Mouse (Mus musculus) forebrain, embryonic 14.5 days (tissue): Measurements from ENCODE around the gene Mamdc2. TPM values are rescaled to one million over a fixed set of nuclear protein-coding genes. Genes with fewer than 3 reads are reported as not detected.
"Not testable (repeated sequence)": the region's sequence is repeated elsewhere in the genome, so short reads cannot be mapped to it uniquely, and the experiment has no call there.

Experiments used
- ATAC-seq: fragments of 200-750 bp; cut with Nextera tagmentation; 2 replicates; pipeline ENCODE4 v1.8.0; 2017; ENCODE audit warnings: mild to moderate bottlenecking, moderate library complexity
- DNase-seq: peaks from one replicate; pipeline ENCODE4 v3.0.0-alpha.2; 2015; ENCODE audit warnings: low spot score
- H3K27ac ChIP-seq: fragments of 300-500 bp; sonication (generic); 2 replicates; pipeline ENCODE4 v1.5.1; 2014; ENCODE audit warnings: low read depth, mild to moderate bottlenecking, control low read depth, low read length, moderate library complexity
- H3K27me3 ChIP-seq: fragments of 300-500 bp; sonication (generic); replicated peaks from 2 replicates; pipeline ENCODE4 v1.6.1; 2014; ENCODE audit warnings: low read length, control low read depth, mixed read lengths; ENCODE audit not compliant: control insufficient read depth, insufficient read depth
- H3K36me3 ChIP-seq: fragments of 300-500 bp; sonication (generic); 2 replicates; pipeline ENCODE4 v1.6.1; 2014; ENCODE audit warnings: low read length, control low read depth; ENCODE audit not compliant: control insufficient read depth, insufficient read depth
- H3K4me1 ChIP-seq: fragments of 300-500 bp; sonication (generic); 2 replicates; pipeline ENCODE4 v1.6.1; 2014; ENCODE audit warnings: antibody characterized with exemption, low read length, control low read depth; ENCODE audit not compliant: control insufficient read depth, insufficient read depth
- H3K4me2 ChIP-seq: fragments of 300-500 bp; sonication (generic); 2 replicates; pipeline ENCODE4 v1.6.1; 2014; ENCODE audit warnings: mild to moderate bottlenecking, control low read depth, low read length
- H3K4me3 ChIP-seq: fragments of 300-500 bp; sonication (generic); 2 replicates; pipeline ENCODE4 v1.5.1; 2014; ENCODE audit warnings: low read depth, low read length, control low read depth
- H3K9ac ChIP-seq: fragments of 300-500 bp; sonication (generic); 2 replicates; pipeline ENCODE4 v1.6.1; 2014; ENCODE audit warnings: mild to moderate bottlenecking, low read length, control low read depth, moderate library complexity
- H3K9me3 ChIP-seq: fragments of 300-500 bp; sonication (generic); replicated peaks from 2 replicates; pipeline ENCODE4 v1.6.1; 2016; ENCODE audit warnings: low read length, control low read depth, mixed read lengths; ENCODE audit not compliant: control insufficient read depth
- WGBS: fragments of 180-500 bp; shearing (Covaris S2); extraction: QIAGEN DNeasy Blood & Tissue Kit; methylation state at CpG from one replicate; pipeline ENCODE4 v1.1.7; 2014; 5-methylcytosine and 5-hydroxymethylcytosine counted together
- polyA plus RNA-seq: library from polyadenylated mRNA; unstranded; fragments of >200 nt; fragmentation: Nextera tagmentation; extraction: Ambion mirVana; gene quantifications from 2 replicates; pipeline ENCODE4 v1.2.1, GENCODE M21; 2014

The Mamdc2 gene
- 1.8 and 1.9 TPM in 2 replicates for polyA plus RNA-seq

- peak; percentile 27 for DNase-seq
Measured at GRCm38 (mm10) chr19:23447988-23448497, at the start of gene Mamdc2. Gene Mamdc2, minus strand, starts transcription at chr19:23448442.

DNA sequence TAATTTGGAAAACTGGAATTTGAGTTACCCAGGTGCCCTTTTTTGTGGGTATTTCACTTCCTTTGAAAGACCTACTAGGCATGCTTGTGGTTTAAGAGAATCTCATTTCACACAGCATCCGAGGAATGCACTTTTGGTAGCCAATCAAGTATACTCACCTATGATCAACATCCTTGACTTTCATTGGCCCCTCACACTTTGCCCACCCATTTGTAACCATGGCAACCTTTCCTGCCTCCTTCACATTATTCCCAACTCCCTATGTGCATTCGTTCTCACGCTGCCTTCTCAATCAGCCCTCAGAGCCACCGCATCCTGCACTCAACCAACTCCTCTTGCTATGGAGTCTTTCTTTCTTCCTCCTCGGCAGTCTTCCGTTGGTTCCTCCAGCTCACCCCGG, 49.8 kb upstream of the Mamdc2 start:
- no peak for ATAC-seq

More at GRCm38 (mm10) chr19:23447988-23448497, at the start of gene Mamdc2:
- Histone ChIP-seq H3K36me3 (no peaks in the 10 kb centered on the region), H3K4me1 (0 out of 2 replicates have a peak, but pooled peaks cover 7% of the 10 kb centered on the region), H3K9me3 (no peaks in the 10 kb centered on the region), H3K27ac (no peak within 1 kb of the TSS), H3K9ac (peak within 1 kb of the TSS; percentile 29), H3K27me3 (no peaks in the 10 kb centered on the region), H3K4me2 (peak within 1 kb of the TSS; percentile 78), H3K4me3 (peak within 1 kb of the TSS; percentile 34)
- WGBS: 2% methylated on average over 19 of the region's 19 CpGs
- ATAC-seq: peak; percentile 75

DNA sequence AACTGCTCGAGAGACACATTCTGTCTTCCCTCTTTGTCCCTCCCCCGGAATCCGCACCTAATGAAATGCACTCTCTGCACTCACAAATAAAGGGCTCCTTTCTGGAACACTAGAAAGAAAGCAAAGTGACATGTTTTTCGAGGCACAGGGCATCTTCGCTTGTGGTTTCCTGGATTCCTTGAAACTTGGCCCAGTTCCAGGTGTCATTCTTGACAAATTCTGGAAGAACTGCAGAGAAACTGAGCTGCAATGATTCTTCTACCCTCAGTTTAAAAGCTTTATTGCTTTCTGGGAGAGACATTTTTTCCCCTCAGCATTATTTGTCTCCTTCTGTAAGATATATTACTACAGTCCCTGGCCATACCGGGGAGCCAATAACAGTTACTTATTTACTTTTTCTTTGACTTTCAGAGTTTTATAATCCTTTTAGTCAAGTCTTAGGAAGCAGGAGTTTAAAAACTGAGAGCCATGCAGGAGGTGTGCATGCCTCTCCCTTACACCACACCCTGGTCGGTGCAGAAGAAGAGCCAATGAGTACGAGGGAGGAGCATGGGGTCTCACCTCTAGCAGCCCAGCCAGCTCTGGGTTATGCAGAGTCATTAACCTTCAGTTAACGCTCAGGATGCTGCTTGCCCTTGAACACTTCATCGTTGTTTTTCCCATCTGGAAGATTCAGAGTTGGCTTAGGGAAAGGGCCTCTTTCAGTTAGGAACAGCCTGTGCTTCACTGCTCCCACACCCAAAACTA, 49.1 kb upstream of the Mamdc2 start:
- Histone ChIP-seq H3K27ac (no peak overlapping the region), H3K9me3 (no peaks in the 10 kb centered on the region), H3K9ac (no peak overlapping the region), H3K4me1 (no peaks in the 10 kb centered on the region), H3K4me3 (no peak overlapping the region), H3K27me3 (no peaks in the 10 kb centered on the region), H3K4me2 (no peak overlapping the region), H3K36me3 (no peaks in the 10 kb centered on the region)
- 64% methylated on average over 10 of the region's 10 CpGs for WGBS
- ATAC-seq: no peak
- peak; percentile 50 for DNase-seq

More for the DNA sequence above, 49.8 kb upstream of the Mamdc2 start:
- no peak overlapping the region for H3K27ac ChIP-seq
- H3K9ac ChIP-seq: no peak overlapping the region
- no peak overlapping the region for H3K4me3 ChIP-seq
- WGBS: 84% methylated on average over 7 of the region's 7 CpGs
- no peak for DNase-seq
- no peaks in the 10 kb centered on the region for H3K9me3 ChIP-seq
- no peaks in the 10 kb centered on the region for H3K36me3 ChIP-seq
- H3K27me3 ChIP-seq: no peaks in the 10 kb centered on the region
- H3K4me1 ChIP-seq: no peaks in the 10 kb centered on the region
- H3K4me2 ChIP-seq: no peak overlapping the region

DNA sequence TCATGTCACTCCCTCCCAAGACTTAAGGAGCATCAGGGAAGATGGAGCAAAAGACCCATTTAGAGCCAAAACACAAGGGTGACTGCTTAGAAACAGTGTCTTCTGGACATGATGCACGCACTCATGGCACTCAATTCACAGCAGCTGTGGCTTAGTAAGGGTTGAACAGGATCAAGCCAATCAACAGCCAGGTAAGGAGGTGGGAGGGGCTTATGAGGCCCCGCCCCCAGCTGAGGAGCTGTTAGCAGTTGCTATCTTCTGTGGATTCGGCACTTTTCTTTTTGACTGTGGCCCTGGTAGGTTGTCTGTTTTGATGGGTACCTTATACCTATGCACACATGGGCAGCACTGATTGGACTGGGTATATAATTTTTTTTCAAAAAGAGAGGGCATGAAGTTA, 48.3 kb upstream of the Mamdc2 start:
- Histone ChIP-seq H3K36me3 (no peaks in the 10 kb centered on the region), H3K27me3 (no peaks in the 10 kb centered on the region), H3K4me2 (no peak overlapping the region), H3K27ac (no peak overlapping the region), H3K9me3 (no peaks in the 10 kb centered on the region), H3K4me1 (no peaks in the 10 kb centered on the region), H3K4me3 (no peak overlapping the region), H3K9ac (no peak overlapping the region)
- WGBS: 91% methylated on average over 3 of the region's 3 CpGs
- ATAC-seq: no peak
- DNase-seq: no peak

- no peaks in the 10 kb centered on the region for H3K9me3 ChIP-seq
- H3K4me1 ChIP-seq: no peaks in the 10 kb centered on the region
- no peak for DNase-seq
- H3K4me2 ChIP-seq: no peak overlapping the region
- no peak for ATAC-seq
- no peak overlapping the region for H3K27ac ChIP-seq
- H3K4me3 ChIP-seq: no peak overlapping the region
- no peak overlapping the region for H3K9ac ChIP-seq
- H3K27me3 ChIP-seq: no peaks in the 10 kb centered on the region
- no peaks in the 10 kb centered on the region for H3K36me3 ChIP-seq
Measured at GRCm38 (mm10) chr19:23492663-23493062, 44.4 kb upstream of the Mamdc2 start.

DNA sequence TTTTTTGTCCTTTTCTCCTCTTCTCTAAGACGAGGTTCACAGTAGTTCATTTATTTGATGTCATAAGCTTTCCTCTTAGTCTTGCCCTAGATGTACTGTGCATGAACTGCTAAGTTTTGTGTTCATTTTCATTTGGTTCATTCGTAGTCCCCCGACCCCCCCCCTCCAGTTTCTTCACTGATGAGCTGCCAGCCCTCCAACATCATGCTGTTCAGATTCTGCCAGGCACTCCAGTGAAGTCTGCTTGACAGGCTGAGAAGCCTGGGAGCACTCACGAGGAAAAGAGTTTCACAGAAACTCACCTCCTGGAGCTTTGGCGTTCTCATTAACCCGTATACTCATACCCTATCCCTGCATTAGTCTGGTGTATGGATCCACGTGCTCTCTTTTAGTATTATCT, 42.5 kb upstream of the Mamdc2 start:
- H3K9me3 ChIP-seq, H3K27ac ChIP-seq, H3K4me1 ChIP-seq, ATAC-seq, H3K27me3 ChIP-seq, H3K4me2 ChIP-seq, H3K9ac ChIP-seq, H3K36me3 ChIP-seq, H3K4me3 ChIP-seq: not testable (repeated sequence)
- 19% methylated on average over 7 of the region's 7 CpGs for WGBS
- DNase-seq: peak; percentile 43

- Histone ChIP-seq H3K4me1 (no peaks in the 10 kb centered on the region), H3K4me2 (no peak overlapping the region), H3K4me3 (no peak overlapping the region), H3K9ac (no peak overlapping the region), H3K9me3 (no peaks in the 10 kb centered on the region), H3K27ac (no peak overlapping the region), H3K27me3 (no peaks in the 10 kb centered on the region), H3K36me3 (no peaks in the 10 kb centered on the region)
- ATAC-seq (no peak; the same call in 1 of the 2 replicates), DNase-seq (peak; percentile 33)
- WGBS: 51% methylated on average over 8 of the region's 8 CpGs
Measured at GRCm38 (mm10) chr19:23489780-23490179, 41.5 kb upstream of the Mamdc2 start.

DNA sequence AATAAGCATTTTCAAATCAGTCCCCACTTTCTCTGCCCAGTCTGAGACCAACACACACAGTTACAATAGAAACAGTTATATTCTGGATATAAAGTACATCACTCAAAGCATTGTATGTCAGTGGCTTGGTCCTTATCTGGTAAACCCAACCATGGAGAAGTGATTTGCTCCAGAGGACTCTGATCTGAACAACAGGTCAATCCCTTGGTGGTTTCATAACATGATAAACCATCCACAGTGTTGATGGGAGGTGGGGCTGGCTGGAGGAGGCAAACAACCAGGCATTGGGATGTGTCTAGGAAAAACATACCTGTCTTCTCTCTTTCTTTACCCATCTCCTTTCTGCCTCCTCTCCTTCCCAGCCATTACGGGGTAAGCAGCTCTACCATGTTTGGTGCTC, 39.2 kb upstream of the Mamdc2 start:
- no peaks in the 10 kb centered on the region for H3K4me1 ChIP-seq
- H3K27me3 ChIP-seq: no peaks in the 10 kb centered on the region
- no peak for ATAC-seq
- no peak overlapping the region for H3K9ac ChIP-seq
- no peaks in the 10 kb centered on the region for H3K9me3 ChIP-seq
- H3K4me2 ChIP-seq: no peak overlapping the region
- H3K4me3 ChIP-seq: no peak overlapping the region
- no peak overlapping the region for H3K27ac ChIP-seq
- DNase-seq: no peak
- 81% methylated on average over 1 of the region's 1 CpGs for WGBS
- H3K36me3 ChIP-seq: no peaks in the 10 kb centered on the region

DNA sequence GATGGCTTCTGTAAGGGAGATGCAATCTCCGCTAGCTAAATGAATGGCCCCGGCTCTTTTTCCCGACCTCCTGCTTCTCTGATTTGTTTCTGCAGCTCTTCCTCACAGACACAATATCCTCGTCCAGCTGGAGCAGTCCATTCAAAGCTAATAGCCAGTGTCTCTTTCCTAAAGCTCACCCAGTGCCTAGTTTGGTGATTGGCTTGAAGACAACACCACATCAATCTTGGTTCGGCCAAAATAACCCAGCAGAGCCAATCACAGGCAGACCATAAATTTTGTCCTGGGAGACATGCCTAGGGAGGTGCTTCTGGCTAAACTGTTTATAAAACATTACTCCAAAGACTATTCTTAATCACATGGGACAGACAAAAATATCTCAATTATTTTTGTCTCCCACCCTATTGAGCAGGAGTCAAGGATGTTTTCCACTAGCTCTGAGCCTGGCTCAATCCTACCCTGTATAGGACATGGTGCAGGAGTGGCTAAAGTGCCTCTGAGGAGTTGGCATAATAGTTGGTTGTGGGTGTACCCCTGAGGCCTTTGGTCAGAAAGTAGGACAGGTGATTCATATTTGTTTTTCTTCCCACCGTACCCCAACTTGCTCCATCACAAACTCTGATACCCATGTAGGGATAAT, 38.5 kb upstream of the Mamdc2 start:
- H3K27ac ChIP-seq: no peak overlapping the region
- H3K9ac ChIP-seq: no peak overlapping the region
- DNase-seq (no peak), ATAC-seq (no peak)
- no peaks in the 10 kb centered on the region for H3K9me3 ChIP-seq
- H3K36me3 ChIP-seq: no peaks in the 10 kb centered on the region
- no peak overlapping the region for H3K4me3 ChIP-seq
- 88% methylated on average over 6 of the region's 6 CpGs for WGBS
- no peaks in the 10 kb centered on the region for H3K27me3 ChIP-seq
- H3K4me2 ChIP-seq: no peak overlapping the region
- no peaks in the 10 kb centered on the region for H3K4me1 ChIP-seq
